Mouse (Mus musculus): ENCODE data around the gene Fut8.

Fut8 gene

GRCm38 (mm10) chr12:77305502-77305901 is 67.6 kb downstream of the Fut8 start:
- no peak for DNase-seq (ENCODE audit: low spot score)

GRCm38 (mm10) chr12:77306759-77307314 is 68.9 kb downstream of the Fut8 start:
- DNase-seq (ENCODE audit: low spot score) = no peak

GRCm38 (mm10) chr12:77309507-77309906 is 71.6 kb downstream of the Fut8 start:
- DNase-seq (ENCODE audit: low spot score) = no peak

- DNase-seq (ENCODE audit: low spot score) = no peak
Measured at GRCm38 (mm10) chr12:77313502-77313901, 75.6 kb downstream of the Fut8 start.

GRCm38 (mm10) chr12:77324142-77324541 is 86.2 kb downstream of the Fut8 start:
- DNase-seq (ENCODE audit: low spot score) = no peak

- no peak for DNase-seq (ENCODE audit: low spot score)
Measured at GRCm38 (mm10) chr12:77346521-77346920, 108.6 kb downstream of the Fut8 start.

GRCm38 (mm10) chr12:77349543-77349942 is 111.6 kb downstream of the Fut8 start:
- DNase-seq (ENCODE audit: low spot score) = no peak

GRCm38 (mm10) chr12:77415720-77416119 is 177.8 kb downstream of the Fut8 start:
- no peak for DNase-seq (ENCODE audit: low spot score)

GRCm38 (mm10) chr12:77421667-77422393 is 183.9 kb downstream of the Fut8 start:
- DNase-seq (ENCODE audit: low spot score) = no peak

GRCm38 (mm10) chr12:77426093-77426492 is 188.2 kb downstream of the Fut8 start:
- DNase-seq (ENCODE audit: low spot score) = no peak

- DNase-seq (ENCODE audit: low spot score) = no peak
Measured at GRCm38 (mm10) chr12:77428165-77428564, 190.2 kb downstream of the Fut8 start.

- no peak for DNase-seq (ENCODE audit: low spot score)
Measured at GRCm38 (mm10) chr12:77429381-77429780, 191.5 kb downstream of the Fut8 start.

GRCm38 (mm10) chr12:77436733-77437132 is 198.8 kb downstream of the Fut8 start:
- DNase-seq (ENCODE audit: low spot score) = no peak

GRCm38 (mm10) chr12:77450816-77451215 is 212.9 kb downstream of the Fut8 start:
- no peak for DNase-seq (ENCODE audit: low spot score)

- DNase-seq (ENCODE audit: low spot score) = no peak
Measured at GRCm38 (mm10) chr12:77466178-77466577, 228.3 kb downstream of the Fut8 start.

- DNase-seq (ENCODE audit: low spot score) = no peak
Measured at GRCm38 (mm10) chr12:77479931-77480330, 242.0 kb downstream of the Fut8 start.

GRCm38 (mm10) chr12:77481153-77481552 is 243.2 kb downstream of the Fut8 start:
- DNase-seq (ENCODE audit: low spot score) = no peak

GRCm38 (mm10) chr12:77481799-77482198 is 243.9 kb downstream of the Fut8 start:
- DNase-seq (ENCODE audit: low spot score) = no peak

GRCm38 (mm10) chr12:77483180-77483855 is 245.4 kb downstream of the Fut8 start:
- DNase-seq (ENCODE audit: low spot score) = no peak

GRCm38 (mm10) chr12:77484761-77485160 is 246.8 kb downstream of the Fut8 start:
- no peak for DNase-seq (ENCODE audit: low spot score)

- DNase-seq (ENCODE audit: low spot score) = no peak
Measured at GRCm38 (mm10) chr12:77491478-77491877, 253.6 kb downstream of the Fut8 start.

GRCm38 (mm10) chr12:77495781-77496180 is 257.9 kb downstream of the Fut8 start:
- no peak for DNase-seq (ENCODE audit: low spot score)

GRCm38 (mm10) chr12:77498153-77498552 is 260.2 kb downstream of the Fut8 start:
- no peak for DNase-seq (ENCODE audit: low spot score)
